Mouse (Mus musculus): ENCODE data around the gene Mfap2.

Gene Mfap2

GRCm38 (mm10) chr4:141010118-141010517, at the start of gene Mfap2:
Gene Mfap2 (plus strand): TSS chr4:141010418.
- DNase-seq, result no peak

GRCm38 (mm10) chr4:140960781-140961466, 49.3 kb upstream of the Mfap2 start, which contains the start of gene Sdhb:
Gene Sdhb (plus strand): TSS chr4:140961203.
- peak; percentile 96 to 98 for DNase-seq

GRCm38 (mm10) chr4:140961467-140962206, 48.6 kb upstream of the Mfap2 start:
- DNase-seq, result no peak

- DNase-seq, result no peak
Observed at GRCm38 (mm10) chr4:140962207-140962909, 47.9 kb upstream of the Mfap2 start.

GRCm38 (mm10) chr4:140962950-140963349, 47.3 kb upstream of the Mfap2 start:
- DNase-seq, result peak; percentile 37 to 38

GRCm38 (mm10) chr4:140963941-140964597, 46.1 kb upstream of the Mfap2 start:
- peak in 1 of 2 experiments; percentile 30 for DNase-seq

- peak; percentile 87 to 90 for DNase-seq
Observed at GRCm38 (mm10) chr4:140964620-140965019, 45.6 kb upstream of the Mfap2 start.

GRCm38 (mm10) chr4:140967386-140968159, 42.6 kb upstream of the Mfap2 start:
- DNase-seq, result no peak

- no peak for DNase-seq
Observed at GRCm38 (mm10) chr4:140971691-140972090, 38.5 kb upstream of the Mfap2 start.

- DNase-seq, result no peak
Observed at GRCm38 (mm10) chr4:140974408-140974807, 35.8 kb upstream of the Mfap2 start.

- DNase-seq, result no peak
Observed at GRCm38 (mm10) chr4:140975356-140975755, 34.9 kb upstream of the Mfap2 start.

- no peak for DNase-seq
Observed at GRCm38 (mm10) chr4:140977278-140977677, 32.9 kb upstream of the Mfap2 start.

- no peak for DNase-seq
Observed at GRCm38 (mm10) chr4:140977886-140978692, 32.1 kb upstream of the Mfap2 start.

GRCm38 (mm10) chr4:140981605-140982004, 28.6 kb upstream of the Mfap2 start:
- DNase-seq, result peak in 1 of 2 experiments; percentile 32

GRCm38 (mm10) chr4:140982808-140983207, 27.4 kb upstream of the Mfap2 start:
- DNase-seq, result no peak

GRCm38 (mm10) chr4:140983442-140983841, 26.8 kb upstream of the Mfap2 start:
- DNase-seq, result peak in 1 of 2 experiments; percentile 42

GRCm38 (mm10) chr4:140984544-140984943, 25.7 kb upstream of the Mfap2 start:
- DNase-seq, result no peak

GRCm38 (mm10) chr4:140986024-140986710, 24.1 kb upstream of the Mfap2 start:
- DNase-seq, result peak; percentile 30 to 42

GRCm38 (mm10) chr4:140986711-140987395, 23.4 kb upstream of the Mfap2 start, which contains the start of gene Atp13a2:
Gene Atp13a2 (plus strand): TSS chr4:140986873.
- peak; percentile 98 for DNase-seq

- no peak for DNase-seq
Observed at GRCm38 (mm10) chr4:140987476-140987875, 22.7 kb upstream of the Mfap2 start.
